Mouse (Mus musculus) liver, embryonic 14.5 days (tissue): ENCODE results near the gene Clrn2. TPM values are rescaled to one million over a fixed set of nuclear protein-coding genes. Genes with fewer than 3 reads are reported as not detected.

Experiments used
- ATAC-seq: fragments of 200-750 bp; cut with Nextera tagmentation; 2 replicates; pipeline ENCODE4 v1.8.0; 2017; ENCODE audit warnings: moderate number of reproducible peaks, mild to moderate bottlenecking, moderate library complexity; ENCODE audit not compliant: insufficient read depth
- DNase-seq, 3 experiments: peaks; one replicate each; pipeline ENCODE4 v3.0.0-alpha.2; 2012 to 2013; ENCODE audit warnings: low read depth in 3 of 3, low spot score in 3 of 3
- H3K27ac ChIP-seq: fragments of 300-500 bp; sonication (generic); 2 replicates; pipeline ENCODE4 v1.5.1; 2014; ENCODE audit warnings: moderate library complexity, mild to moderate bottlenecking, control low read depth, inconsistent platforms
- H3K27me3 ChIP-seq: fragments of 300-500 bp; sonication (generic); 2 replicates; pipeline ENCODE4 v1.6.1; 2014; ENCODE audit warnings: mild to moderate bottlenecking, low read length, moderate library complexity; ENCODE audit not compliant: control insufficient read depth, insufficient read depth
- H3K36me3 ChIP-seq: fragments of 300-500 bp; sonication (generic); replicated peaks from 2 replicates; pipeline ENCODE4 v1.6.1; 2014; ENCODE audit warnings: low read depth; ENCODE audit not compliant: control insufficient read depth, insufficient read depth
- H3K4me1 ChIP-seq, 2 experiments: fragments of 200-500 bp in 1 of 2; fragments of 300-500 bp in 1 of 2; sonication (generic) in 1 of 2; replicated peaks; 2 replicates each; pipeline ENCODE4 v1.6.1; 2012 to 2014; ENCODE audit warnings: antibody characterized with exemption in 1 of 2, inconsistent platforms in 1 of 2, low read length in 1 of 2; ENCODE audit not compliant: control insufficient read depth in 2 of 2, insufficient read depth in 2 of 2
- H3K4me2 ChIP-seq: fragments of 300-500 bp; sonication (generic); 2 replicates; pipeline ENCODE4 v1.6.1; 2014; ENCODE audit warnings: low read depth, mild to moderate bottlenecking, control low read depth, moderate library complexity
- H3K4me3 ChIP-seq, 2 experiments: fragments of 200-500 bp in 1 of 2; fragments of 300-500 bp in 1 of 2; sonication (generic) in 1 of 2; 2 replicates each; pipeline ENCODE4 v1.5.1; 2012 to 2014; ENCODE audit warnings: low read depth in 2 of 2, low read length in 2 of 2, mild to moderate bottlenecking in 2 of 2, control low read depth in 1 of 2, inconsistent platforms in 1 of 2, moderate library complexity in 1 of 2; ENCODE audit not compliant: insufficient read depth in 1 of 2
- H3K9ac ChIP-seq: fragments of 300-500 bp; sonication (generic); replicated peaks from 2 replicates; pipeline ENCODE4 v1.6.1; 2014; ENCODE audit warnings: mild to moderate bottlenecking, control low read depth, moderate library complexity
- H3K9me3 ChIP-seq: fragments of 300-500 bp; sonication (generic); 2 replicates; pipeline ENCODE4 v1.6.1; 2016; ENCODE audit warnings: low read length, mixed read lengths; ENCODE audit not compliant: control insufficient read depth
- CTCF ChIP-seq: IDR thresholded peaks from 2 replicates; pipeline ENCODE4 v1.5.1; 2016; ENCODE audit warnings: antibody characterized with exemption, low read depth, control low read depth
- EP300 ChIP-seq: IDR thresholded peaks from 2 replicates; pipeline ENCODE4 v1.6.1; 2016; ENCODE audit warnings: antibody characterized with exemption, low read depth
- WGBS: fragments of 180-500 bp; shearing (Covaris S2); extraction: QIAGEN DNeasy Blood & Tissue Kit; methylation state at CpG from one replicate; pipeline ENCODE4 v1.1.7; 2014; ENCODE audit not compliant: insufficient replicate concordance; 5-methylcytosine and 5-hydroxymethylcytosine counted together
- polyA plus RNA-seq, 2 experiments: library from polyadenylated mRNA; depleted of rRNA in 1 of 2; stranded (reverse) in 1 of 2; unstranded in 1 of 2; fragments of >200 nt; fragmentation: Nextera tagmentation in 1 of 2; extraction: Ambion mirVana in 1 of 2; gene quantifications; 2 replicates each; pipeline versions ENCODE4 v1.2.1 to v1.2.3; 2012 to 2014

Gene Clrn2
- polyA plus RNA-seq, 2 experiments, result not detected

GRCm38 (mm10) chr5:45510071-45510470, 56.5 kb downstream of the Clrn2 start:
- TF ChIP-seq CTCF (no peak), EP300 (no peak)
- H3K4me3 ChIP-seq, result no peak overlapping the region

GRCm38 (mm10) chr5:45512908-45513307, 59.4 kb downstream of the Clrn2 start:
- Histone ChIP-seq H3K4me1 (no peaks in the 10 kb centered on the region; a peak in 1 of 4 replicates), H3K4me3 (no peak overlapping the region), H3K9ac (no peak overlapping the region), H3K4me2 (no peak overlapping the region), H3K36me3 (no peaks in the 10 kb centered on the region; the same call in none of the 2 replicates), H3K27ac (no peak overlapping the region), H3K27me3 (no peaks in the 10 kb centered on the region), H3K9me3 (no peaks in the 10 kb centered on the region)
- 76% methylated on average over 6 of the region's 6 CpGs for WGBS
- TF ChIP-seq EP300, result no peak
- TF ChIP-seq CTCF, result no peak
- DNase-seq, result no peak
- no peak for ATAC-seq

More at GRCm38 (mm10) chr5:45510071-45510470, 56.5 kb downstream of the Clrn2 start:
- Histone ChIP-seq H3K9me3 (no peaks in the 10 kb centered on the region), H3K4me1 (no peaks in the 10 kb centered on the region), H3K4me2 (no peak overlapping the region), H3K27ac (no peak overlapping the region), H3K36me3 (peaks cover 6% of the 10 kb centered on the region), H3K27me3 (no peaks in the 10 kb centered on the region), H3K9ac (no peak overlapping the region)
- WGBS, result 74% methylated on average over 7 of the region's 7 CpGs
- ATAC-seq (no peak), DNase-seq (no peak)

GRCm38 (mm10) chr5:45513511-45513910, 60.0 kb downstream of the Clrn2 start:
- Histone ChIP-seq H3K9ac (no peak overlapping the region), H3K4me2 (no peak overlapping the region), H3K27me3 (no peaks in the 10 kb centered on the region), H3K36me3 (no peaks in the 10 kb centered on the region; the same call in none of the 2 replicates), H3K27ac (no peak overlapping the region), H3K4me1 (no peaks in the 10 kb centered on the region; a peak in 1 of 4 replicates), H3K4me3 (no peak overlapping the region), H3K9me3 (no peaks in the 10 kb centered on the region)
- TF ChIP-seq CTCF (no peak), EP300 (no peak)
- ATAC-seq, result no peak
- DNase-seq, result no peak
- 66% methylated on average over 2 of the region's 2 CpGs for WGBS

Other genes starting within 250 kb of the Clrn2 start
- 32.6 and 34.3 TPM in 2 replicates for gene Qdpr, start 3.5 kb upstream of the Clrn2 start, polyA plus RNA-seq (2012; rRNA removed)
- 61.1 and 68.2 TPM in 2 replicates for gene Qdpr, start 3.5 kb upstream of the Clrn2 start, polyA plus RNA-seq (2014; fragmentation: Nextera tagmentation; extraction: Ambion mirVana)
- 15.4 and 24.3 TPM in 2 replicates for gene Lap3, start 39.6 kb downstream of the Clrn2 start, polyA plus RNA-seq (2012; rRNA removed)
- 38.8 and 39.8 TPM in 2 replicates for gene Lap3, start 39.6 kb downstream of the Clrn2 start, polyA plus RNA-seq (2014; fragmentation: Nextera tagmentation; extraction: Ambion mirVana)
- gene Med28, start 66.5 kb downstream of the Clrn2 start, polyA plus RNA-seq (2012; rRNA removed), result 22.7 and 37.6 TPM in 2 replicates
- 99.8 and 102 TPM in 2 replicates for gene Med28, start 66.5 kb downstream of the Clrn2 start, polyA plus RNA-seq (2014; fragmentation: Nextera tagmentation; extraction: Ambion mirVana)
- gene Fam184b, start 185.9 kb downstream of the Clrn2 start, polyA plus RNA-seq (2012; rRNA removed), result 0.04 TPM in 2 replicates
- 0.09 TPM in 1 of 2 replicates, not detected in the other for gene Fam184b, start 185.9 kb downstream of the Clrn2 start, polyA plus RNA-seq (2014; fragmentation: Nextera tagmentation; extraction: Ambion mirVana)
- gene Ncapg, start 216.2 kb downstream of the Clrn2 start, polyA plus RNA-seq (2012; rRNA removed), result 12.5 and 28.2 TPM in 2 replicates
- gene Ncapg, start 216.2 kb downstream of the Clrn2 start, polyA plus RNA-seq (2014; fragmentation: Nextera tagmentation; extraction: Ambion mirVana), result 57.4 and 60.6 TPM in 2 replicates